In the genomic region with DNA sequence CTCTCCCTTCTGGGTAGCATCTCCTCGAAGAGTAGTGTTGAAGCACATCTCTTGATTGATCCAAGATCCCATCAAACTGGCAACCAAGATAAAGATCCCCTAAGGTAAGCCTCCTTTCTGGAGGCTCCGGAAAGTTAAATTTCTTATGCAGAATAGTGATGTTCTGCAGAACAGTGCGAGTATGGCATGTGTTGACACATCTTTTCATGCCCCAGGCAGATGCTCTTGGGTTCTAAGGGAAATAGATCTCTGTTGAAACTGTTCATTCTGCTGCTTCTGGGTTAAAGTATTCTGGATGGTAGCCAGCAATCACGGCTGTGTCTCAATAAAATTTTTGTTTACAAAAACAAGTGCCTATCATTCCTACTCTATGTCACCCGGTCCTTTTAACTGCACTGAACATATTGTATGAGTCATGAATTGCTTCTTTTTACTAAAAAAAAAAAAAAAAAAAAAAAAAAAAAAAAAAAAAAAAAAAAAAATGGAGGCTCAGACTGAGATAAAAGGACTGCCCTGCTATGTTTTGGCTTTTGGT, we compare ENCODE assay signal across 21 mouse cellular contexts.
DNase-seq lines count a peak whose midpoint lies in the region; ATAC-seq and TF ChIP-seq lines count a peak whose summit lies in the region.
"Had no signal": no experiment of that assay in that cellular context is flagged by ENCODE, and none has a peak within 500 bp of the region (broad histone marks: within the 10 kb centered on the region; RNA-seq: fewer than 3 reads in every experiment).

No protein-coding gene starts in this region.

- H3K36me3 ChIP-seq in lung, postnatal 0 days (ENCODE audit: insufficient read depth, low read length): no peaks in the 10 kb centered on the region
- H3K36me3 ChIP-seq in forebrain, embryonic 16.5 days (ENCODE audit: control insufficient read depth, insufficient read depth): no peaks in the 10 kb centered on the region
- H3K36me3 ChIP-seq: embryonic facial prominence, embryonic 15.5 days; intestine, embryonic 15.5 days; limb, embryonic 13.5 days; liver, embryonic 13.5 days; neural tube, embryonic 12.5 days had no signal

- TF ChIP-seq CTCF in lung, postnatal 0 days (IDR thresholded peaks at IDR 0.05): no peak

- no peaks in the 10 kb centered on the region for H3K9me3 ChIP-seq in lung, postnatal 0 days (ENCODE audit: low read length)
- H3K9me3 ChIP-seq in forebrain, embryonic 16.5 days (ENCODE audit: control insufficient read depth, low read length): no peaks in the 10 kb centered on the region
- H3K9me3 ChIP-seq: embryonic facial prominence, embryonic 15.5 days; intestine, embryonic 15.5 days; limb, embryonic 13.5 days; liver, embryonic 13.5 days; neural tube, embryonic 12.5 days had no signal

- DNase-seq in frontal cortex, postnatal 36 days (ENCODE audit: low spot score in 2 of 2): peak; percentile 11 to 26
- no peak for DNase-seq in frontal cortex, postnatal 25 days (ENCODE audit: low spot score in 2 of 2)
- DNase-seq in lung, postnatal 0 days (ENCODE audit: low spot score): peak; percentile 71
- DNase-seq in lung, postnatal 25 days (ENCODE audit: low spot score): no peak
- peak; percentile 17 for DNase-seq in telencephalon, adult 2 months (ENCODE audit: low read depth, low spot score)
- no peak for DNase-seq in embryo, embryonic 11 days
- DNase-seq: adrenal gland, adult 2 months; cerebellum, adult 9-11 months; gastrocnemius, postnatal 10 days; heart, adult 18-20 months; heart, postnatal 36 days; kidney, adult 9 months; liver, embryonic 13.5 days; thymus, postnatal 14 days had no signal

- no peaks in the 10 kb centered on the region for H3K27me3 ChIP-seq in lung, postnatal 0 days (replicated peaks; ENCODE audit: insufficient read depth, low read length)
- H3K27me3 ChIP-seq in forebrain, embryonic 16.5 days (replicated peaks; ENCODE audit: control insufficient read depth, insufficient read depth, low read length): no peaks in the 10 kb centered on the region
- H3K27me3 ChIP-seq: embryonic facial prominence, embryonic 15.5 days; intestine, embryonic 15.5 days; limb, embryonic 13.5 days; liver, embryonic 13.5 days; neural tube, embryonic 12.5 days had no signal

- no peak overlapping the region for H3K4me2 ChIP-seq in lung, postnatal 0 days (replicated peaks; ENCODE audit: low read depth, low read length)
- no peak overlapping the region for H3K4me2 ChIP-seq in forebrain, embryonic 16.5 days (ENCODE audit: low read length)
- H3K4me2 ChIP-seq: embryonic facial prominence, embryonic 15.5 days; hindbrain, embryonic 14.5 days; intestine, embryonic 15.5 days; limb, embryonic 13.5 days; liver, embryonic 13.5 days; midbrain, embryonic 11.5 days; neural tube, embryonic 12.5 days had no signal

- no peak for TF ChIP-seq EP300 in lung, postnatal 0 days (IDR thresholded peaks at IDR 0.05)

- H3K27ac ChIP-seq in lung, postnatal 0 days (ENCODE audit: low read length): no peak overlapping the region
- no peak overlapping the region for H3K27ac ChIP-seq in forebrain, embryonic 16.5 days (ENCODE audit: low read length)
- H3K27ac ChIP-seq: embryonic facial prominence, embryonic 15.5 days; hindbrain, embryonic 14.5 days; intestine, embryonic 15.5 days; limb, embryonic 13.5 days; liver, embryonic 13.5 days; neural tube, embryonic 12.5 days had no signal

- H3K4me1 ChIP-seq in lung, postnatal 0 days (ENCODE audit: insufficient read depth, low read depth, low read length): no peaks in the 10 kb centered on the region
- no peaks in the 10 kb centered on the region; the same call in 1 of the 2 replicates for H3K4me1 ChIP-seq in forebrain, embryonic 16.5 days (replicated peaks; ENCODE audit: control insufficient read depth, insufficient read depth, low read length)
- H3K4me1 ChIP-seq: liver, embryonic 13.5 days; neural tube, embryonic 12.5 days had no signal

- H3K4me3 ChIP-seq in lung, postnatal 0 days (ENCODE audit: low read depth, low read length): no peak overlapping the region
- no peak overlapping the region for H3K4me3 ChIP-seq in forebrain, embryonic 16.5 days (replicated peaks; ENCODE audit: low read length)
- H3K4me3 ChIP-seq: embryonic facial prominence, embryonic 15.5 days; intestine, embryonic 15.5 days; limb, embryonic 13.5 days; liver, embryonic 13.5 days; neural tube, embryonic 12.5 days had no signal

- 52% methylated on average over 5 of the region's 5 CpGs for WGBS in lung, postnatal 0 days
- 52% methylated on average over 5 of the region's 5 CpGs for WGBS in forebrain, embryonic 16.5 days

- no peak overlapping the region for H3K9ac ChIP-seq in lung, postnatal 0 days (replicated peaks; ENCODE audit: low read depth)
- no peak overlapping the region for H3K9ac ChIP-seq in forebrain, embryonic 16.5 days (replicated peaks; ENCODE audit: low read depth, low read length)
- H3K9ac ChIP-seq: embryonic facial prominence, embryonic 15.5 days; hindbrain, embryonic 14.5 days; intestine, embryonic 15.5 days; limb, embryonic 13.5 days; liver, embryonic 13.5 days; neural tube, embryonic 12.5 days had no signal

- ATAC-seq in lung, postnatal 0 days: peak; percentile 26; the same call in 1 of the 2 replicates
- peak; percentile 57; the same call in 1 of the 2 replicates for ATAC-seq in forebrain, embryonic 16.5 days
- ATAC-seq: intestine, embryonic 15.5 days had no signal

Comparison
In these comparisons a context has a peak if more than half of its experiments do, and no peak if none do; other contexts are left out.
1. DNase-seq: peak in frontal cortex, postnatal 36 days (2 of 2), lung, postnatal 0 days (single experiment) and telencephalon, adult 2 months (single experiment); none in frontal cortex, postnatal 25 days (0 of 2), lung, postnatal 25 days (single experiment) and embryo, embryonic 11 days (single experiment).